ENCODE assay signal across 13 mouse cellular contexts in the genomic region with DNA sequence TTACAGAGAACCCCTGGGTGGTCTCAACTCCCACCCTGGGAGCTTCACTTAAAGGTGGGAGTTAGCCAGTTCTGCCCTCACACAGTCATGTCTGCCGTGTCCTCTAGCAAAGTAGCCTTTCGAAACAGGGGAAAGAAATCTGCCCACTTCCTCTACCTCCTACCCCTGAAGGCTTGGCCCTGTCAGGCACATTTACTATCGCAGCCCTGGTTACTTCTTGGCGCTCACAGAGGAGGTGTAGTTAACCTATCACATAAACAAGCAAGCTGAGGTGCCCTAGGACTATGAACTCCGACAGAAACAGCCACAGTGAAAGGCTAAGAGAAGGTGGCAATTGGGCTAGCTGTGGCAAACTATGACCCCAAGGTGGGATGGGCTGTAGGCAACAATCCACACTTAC.
DNase-seq lines count a peak whose midpoint lies in the region; ATAC-seq and TF ChIP-seq lines count a peak whose summit lies in the region.
"Had no signal": no experiment of that assay in that cellular context is flagged by ENCODE, and none has a peak within 500 bp of the region (broad histone marks: within the 10 kb centered on the region; RNA-seq: fewer than 3 reads in every experiment).

No protein-coding gene starts in this region.

- peaks cover 2% of the 10 kb centered on the region; the same call in 1 of the 2 replicates for H3K36me3 ChIP-seq in spleen, adult 2 months (ENCODE audit: control insufficient read depth, insufficient read depth, low read length)
- peaks cover 40% of the 10 kb centered on the region for H3K36me3 ChIP-seq in limb, embryonic 14.5 days (ENCODE audit: control insufficient read depth, insufficient read depth, low read length)
- H3K36me3 ChIP-seq in stomach, embryonic 16.5 days (ENCODE audit: control insufficient read depth, insufficient read depth, low read length), result no peaks in the 10 kb centered on the region
- H3K36me3 ChIP-seq: G1E had no signal

- WGBS in spleen, adult 2 months, result 31% methylated on average over 5 of the region's 5 CpGs
- WGBS in limb, embryonic 14.5 days, result 45% methylated on average over 5 of the region's 5 CpGs
- 35% methylated on average over 5 of the region's 5 CpGs for WGBS in stomach, embryonic 16.5 days

- H3K4me1 ChIP-seq in spleen, adult 2 months (ENCODE audit: control insufficient read depth, insufficient read depth, insufficient read length), result peaks cover 37% of the 10 kb centered on the region; the same call in 1 of the 2 replicates
- H3K4me1 ChIP-seq in limb, embryonic 14.5 days (ENCODE audit: control insufficient read depth, insufficient read depth, low read length), result peaks cover 2% of the 10 kb centered on the region; the same call in 1 of the 2 replicates
- peaks cover 20% of the 10 kb centered on the region for H3K4me1 ChIP-seq in stomach, embryonic 16.5 days (ENCODE audit: control insufficient read depth, insufficient read depth, low read length)

- no peak for TF ChIP-seq CTCF in spleen, adult 2 months (IDR thresholded peaks at IDR 0.05; ENCODE audit: extremely low read depth, insufficient read depth, insufficient read length, insufficient replicate concordance)

- no peak for TF ChIP-seq POLR2A in spleen, adult 2 months (IDR thresholded peaks at IDR 0.05; ENCODE audit: low read depth, low read length)
- TF ChIP-seq POLR2A in limb, embryonic 14.5 days (IDR thresholded peaks at IDR 0.05; ENCODE audit: borderline replicate concordance, extremely low read depth, insufficient read depth, insufficient read length), result no peak

- H3K9ac ChIP-seq in limb, embryonic 14.5 days (ENCODE audit: low read depth, low read length, severe bottlenecking), result no peak overlapping the region
- H3K9ac ChIP-seq in stomach, embryonic 16.5 days (ENCODE audit: low read length), result peak overlapping the region; percentile 27; the same call in 1 of the 2 replicates

- no peak for ATAC-seq in limb, embryonic 14.5 days (ENCODE audit: low FRiP score, low read depth)
- ATAC-seq in stomach, embryonic 16.5 days (ENCODE audit: insufficient read depth, low FRiP score), result no peak
- ATAC-seq in megakaryocyte-erythroid progenitor cell, adult 5-6 weeks (replicated peaks; ENCODE audit: low FRiP score, low TSS enrichment, poor library complexity, severe bottlenecking), result no peak

- H3K27ac ChIP-seq in spleen, adult 2 months (ENCODE audit: insufficient read depth, low read length), result peak overlapping the region; percentile 66
- 0 out of 2 replicates have a peak overlapping the region, but pooled peaks have one; percentile 34 for H3K27ac ChIP-seq in limb, embryonic 14.5 days (replicated peaks; ENCODE audit: low read depth, low read length)
- peak overlapping the region; percentile 88 for H3K27ac ChIP-seq in stomach, embryonic 16.5 days (ENCODE audit: low read length)

- no peak overlapping the region for H3K4me3 ChIP-seq in spleen, adult 2 months (ENCODE audit: extremely low read depth, insufficient read depth, insufficient read length)
- H3K4me3 ChIP-seq in limb, embryonic 14.5 days (replicated peaks; ENCODE audit: low read length), result no peak overlapping the region
- H3K4me3 ChIP-seq in stomach, embryonic 16.5 days (replicated peaks; ENCODE audit: low read length), result no peak overlapping the region
- H3K4me3 ChIP-seq: midbrain, embryonic 12.5 days had no signal

- no peaks in the 10 kb centered on the region for H3K9me3 ChIP-seq in limb, embryonic 14.5 days (ENCODE audit: control insufficient read depth, low read length)
- no peaks in the 10 kb centered on the region for H3K9me3 ChIP-seq in stomach, embryonic 16.5 days (replicated peaks; ENCODE audit: control insufficient read depth, low read length)
- H3K9me3 ChIP-seq: G1E; midbrain, embryonic 12.5 days had no signal

- no peaks in the 10 kb centered on the region for H3K27me3 ChIP-seq in spleen, adult 2 months (ENCODE audit: control insufficient read depth, insufficient read depth, low read length)
- no peaks in the 10 kb centered on the region for H3K27me3 ChIP-seq in limb, embryonic 14.5 days (ENCODE audit: control insufficient read depth, insufficient read depth, low read length)
- no peaks in the 10 kb centered on the region for H3K27me3 ChIP-seq in stomach, embryonic 16.5 days (ENCODE audit: control insufficient read depth, insufficient read depth, low read length)
- H3K27me3 ChIP-seq: midbrain, embryonic 12.5 days had no signal

- peak; percentile 26 for DNase-seq in kidney, adult 11 months
- no peak for DNase-seq in kidney, postnatal 4 days
- DNase-seq in spleen, adult 2 months (ENCODE audit: low read depth in 1 of 2, low spot score in 2 of 2), result peak in 1 of 2 experiments; percentile 9
- no peak for DNase-seq in spleen, postnatal 14 days (ENCODE audit: low spot score in 2 of 2)
- no peak for DNase-seq in limb, embryonic 14.5 days (ENCODE audit: low spot score)
- no peak for DNase-seq in layer of hippocampus, adult 9-11 months
- DNase-seq: adrenal gland, postnatal 25 days; gastrocnemius, postnatal 25 days; thymus, adult 18-20 months had no signal

- no peak overlapping the region for H3K4me2 ChIP-seq in limb, embryonic 14.5 days (replicated peaks; ENCODE audit: low read depth, low read length, severe bottlenecking)
- H3K4me2 ChIP-seq in stomach, embryonic 16.5 days (ENCODE audit: low read depth, low read length), result no peak overlapping the region
- H3K4me2 ChIP-seq: midbrain, embryonic 12.5 days had no signal

Comparison
In these comparisons a context has a peak if more than half of its experiments do, and no peak if none do; other contexts are left out.
1. H3K27ac ChIP-seq: peak in every context shown above with its lines; median percentile 88 in stomach, embryonic 16.5 days; 66 in spleen, adult 2 months; 34 in limb, embryonic 14.5 days.